Mouse (Mus musculus): ENCODE measurements at regions not wholly inside any gene's neighbourhood (a gene's known extent, or its start where the extent isn't known, plus 50 kb on each side); places are given as distances from the start of the nearest gene placed in this dataset.
A peak's percentile ranks its signal among the peaks of the same experiment; 100 is the strongest.

GRCm38 (mm10) chr16:51543769-51544168 lies 487.3 kb upstream of the Cblb start:
- 84% methylated on average over 4 of the region's 4 CpGs for WGBS
- ATAC-seq (ENCODE audit: low FRiP score) = no peak

GRCm38 (mm10) chr16:51547032-51547431 lies 484.0 kb upstream of the Cblb start:
- 78% methylated on average over 1 of the region's 1 CpGs for WGBS

More at GRCm38 (mm10) chr16:51543769-51544168, 487.3 kb upstream of the Cblb start:
- Histone ChIP-seq H3K36me3 (ENCODE audit: control insufficient read depth, insufficient read depth, low read length) (no peaks in the 10 kb centered on the region), H3K9me3 (ENCODE audit: control insufficient read depth, low read length) (no peaks in the 10 kb centered on the region), H3K4me2 (replicated peaks; ENCODE audit: low read depth, low read length) (no peak overlapping the region), H3K9ac (ENCODE audit: low read depth, low read length) (no peak overlapping the region), H3K27me3 (ENCODE audit: control insufficient read depth, insufficient read depth, low read length) (no peaks in the 10 kb centered on the region), H3K27ac (ENCODE audit: low read depth, low read length) (no peak overlapping the region), H3K4me1 (replicated peaks; ENCODE audit: control insufficient read depth, insufficient read depth, low read length) (no peaks in the 10 kb centered on the region), H3K4me3 (ENCODE audit: low read depth, low read length) (no peak overlapping the region)
- DNase-seq (ENCODE audit: low spot score) = no peak

GRCm38 (mm10) chr16:51562866-51563658 lies 468.0 kb upstream of the Cblb start:
- Histone ChIP-seq H3K27ac (ENCODE audit: low read depth, low read length) (no peak overlapping the region), H3K4me3 (ENCODE audit: low read depth, low read length) (no peak overlapping the region), H3K4me1 (replicated peaks; ENCODE audit: control insufficient read depth, insufficient read depth, low read length) (no peaks in the 10 kb centered on the region), H3K9me3 (ENCODE audit: control insufficient read depth, low read length) (no peaks in the 10 kb centered on the region), H3K36me3 (ENCODE audit: control insufficient read depth, insufficient read depth, low read length) (no peaks in the 10 kb centered on the region), H3K9ac (ENCODE audit: low read depth, low read length) (no peak overlapping the region), H3K27me3 (ENCODE audit: control insufficient read depth, insufficient read depth, low read length) (no peaks in the 10 kb centered on the region), H3K4me2 (replicated peaks; ENCODE audit: low read depth, low read length) (no peak overlapping the region)
- no peak for DNase-seq (ENCODE audit: low spot score)
- 94% methylated on average over 5 of the region's 5 CpGs for WGBS
- ATAC-seq (ENCODE audit: low FRiP score) = no peak

More at GRCm38 (mm10) chr16:51547032-51547431, 484.0 kb upstream of the Cblb start:
- Histone ChIP-seq H3K4me1 (replicated peaks; ENCODE audit: control insufficient read depth, insufficient read depth, low read length) (no peaks in the 10 kb centered on the region), H3K9me3 (ENCODE audit: control insufficient read depth, low read length) (no peaks in the 10 kb centered on the region), H3K36me3 (ENCODE audit: control insufficient read depth, insufficient read depth, low read length) (no peaks in the 10 kb centered on the region), H3K27me3 (ENCODE audit: control insufficient read depth, insufficient read depth, low read length) (no peaks in the 10 kb centered on the region), H3K27ac (ENCODE audit: low read depth, low read length) (no peak overlapping the region), H3K9ac (ENCODE audit: low read depth, low read length) (no peak overlapping the region), H3K4me3 (ENCODE audit: low read depth, low read length) (no peak overlapping the region), H3K4me2 (replicated peaks; ENCODE audit: low read depth, low read length) (no peak overlapping the region)
- DNase-seq (ENCODE audit: low spot score) (no peak), ATAC-seq (ENCODE audit: low FRiP score) (no peak)

- Histone ChIP-seq H3K4me2 (replicated peaks; ENCODE audit: low read depth, low read length) (no peak overlapping the region), H3K27me3 (ENCODE audit: control insufficient read depth, insufficient read depth, low read length) (no peaks in the 10 kb centered on the region), H3K9me3 (ENCODE audit: control insufficient read depth, low read length) (no peaks in the 10 kb centered on the region), H3K27ac (ENCODE audit: low read depth, low read length) (no peak overlapping the region), H3K4me3 (ENCODE audit: low read depth, low read length) (no peak overlapping the region), H3K9ac (ENCODE audit: low read depth, low read length) (no peak overlapping the region), H3K4me1 (replicated peaks; ENCODE audit: control insufficient read depth, insufficient read depth, low read length) (no peaks in the 10 kb centered on the region), H3K36me3 (ENCODE audit: control insufficient read depth, insufficient read depth, low read length) (no peaks in the 10 kb centered on the region)
- DNase-seq (ENCODE audit: low spot score) (no peak), ATAC-seq (ENCODE audit: low FRiP score) (no peak)
These were observed 467.0 kb upstream of the Cblb start for GRCm38 (mm10) chr16:51564064-51564463.

- no peak overlapping the region for H3K9ac ChIP-seq (ENCODE audit: low read depth, low read length)
- no peak overlapping the region for H3K4me3 ChIP-seq (ENCODE audit: low read depth, low read length)
- 47% methylated on average over 2 of the region's 2 CpGs for WGBS
- DNase-seq (ENCODE audit: low spot score) = peak; percentile 4
- H3K36me3 ChIP-seq (ENCODE audit: control insufficient read depth, insufficient read depth, low read length) = no peaks in the 10 kb centered on the region
- no peak overlapping the region for H3K27ac ChIP-seq (ENCODE audit: low read depth, low read length)
- ATAC-seq (ENCODE audit: low FRiP score) = peak; percentile 79
- no peaks in the 10 kb centered on the region for H3K9me3 ChIP-seq (ENCODE audit: control insufficient read depth, low read length)
- H3K4me2 ChIP-seq (replicated peaks; ENCODE audit: low read depth, low read length) = no peak overlapping the region
- H3K4me1 ChIP-seq (replicated peaks; ENCODE audit: control insufficient read depth, insufficient read depth, low read length) = no peaks in the 10 kb centered on the region
- H3K27me3 ChIP-seq (ENCODE audit: control insufficient read depth, insufficient read depth, low read length) = no peaks in the 10 kb centered on the region
These were observed 453.0 kb upstream of the Cblb start for GRCm38 (mm10) chr16:51577915-51578593.

- Histone ChIP-seq H3K27ac (ENCODE audit: low read depth, low read length) (no peak overlapping the region), H3K4me3 (ENCODE audit: low read depth, low read length) (no peak overlapping the region), H3K36me3 (ENCODE audit: control insufficient read depth, insufficient read depth, low read length) (no peaks in the 10 kb centered on the region), H3K9ac (ENCODE audit: low read depth, low read length) (no peak overlapping the region), H3K4me2 (replicated peaks; ENCODE audit: low read depth, low read length) (no peak overlapping the region), H3K4me1 (replicated peaks; ENCODE audit: control insufficient read depth, insufficient read depth, low read length) (no peaks in the 10 kb centered on the region), H3K27me3 (ENCODE audit: control insufficient read depth, insufficient read depth, low read length) (no peaks in the 10 kb centered on the region), H3K9me3 (ENCODE audit: control insufficient read depth, low read length) (no peaks in the 10 kb centered on the region)
- ATAC-seq (ENCODE audit: low FRiP score) = no peak
- WGBS = 65% methylated on average over 1 of the region's 1 CpGs
- DNase-seq (ENCODE audit: low spot score) = no peak
These were observed 450.5 kb upstream of the Cblb start for GRCm38 (mm10) chr16:51580525-51580924.

- no peak overlapping the region for H3K9ac ChIP-seq (ENCODE audit: low read depth, low read length)
- DNase-seq (ENCODE audit: low spot score) (peak; percentile 19), ATAC-seq (ENCODE audit: low FRiP score) (peak; percentile 89)
- WGBS = 10% methylated on average over 2 of the region's 2 CpGs
- H3K27me3 ChIP-seq (ENCODE audit: control insufficient read depth, insufficient read depth, low read length) = no peaks in the 10 kb centered on the region
- no peaks in the 10 kb centered on the region for H3K9me3 ChIP-seq (ENCODE audit: control insufficient read depth, low read length)
- H3K36me3 ChIP-seq (ENCODE audit: control insufficient read depth, insufficient read depth, low read length) = no peaks in the 10 kb centered on the region
- no peak overlapping the region for H3K4me2 ChIP-seq (replicated peaks; ENCODE audit: low read depth, low read length)
- peak overlapping the region; percentile 54; the same call in 1 of the 2 replicates for H3K27ac ChIP-seq (ENCODE audit: low read depth, low read length)
- H3K4me3 ChIP-seq (ENCODE audit: low read depth, low read length) = no peak overlapping the region
- H3K4me1 ChIP-seq (replicated peaks; ENCODE audit: control insufficient read depth, insufficient read depth, low read length) = no peaks in the 10 kb centered on the region
These were observed 441.1 kb upstream of the Cblb start for GRCm38 (mm10) chr16:51589924-51590397.

- Histone ChIP-seq H3K9ac (ENCODE audit: low read depth, low read length) (no peak overlapping the region), H3K36me3 (ENCODE audit: control insufficient read depth, insufficient read depth, low read length) (no peaks in the 10 kb centered on the region), H3K27ac (ENCODE audit: low read depth, low read length) (no peak overlapping the region), H3K4me2 (replicated peaks; ENCODE audit: low read depth, low read length) (no peak overlapping the region), H3K9me3 (ENCODE audit: control insufficient read depth, low read length) (no peaks in the 10 kb centered on the region), H3K4me1 (replicated peaks; ENCODE audit: control insufficient read depth, insufficient read depth, low read length) (no peaks in the 10 kb centered on the region), H3K27me3 (ENCODE audit: control insufficient read depth, insufficient read depth, low read length) (no peaks in the 10 kb centered on the region), H3K4me3 (ENCODE audit: low read depth, low read length) (no peak overlapping the region)
- ATAC-seq (ENCODE audit: low FRiP score) = no peak
- DNase-seq (ENCODE audit: low spot score) = no peak
These were observed 413.4 kb upstream of the Cblb start for GRCm38 (mm10) chr16:51617579-51617978.

- no peak for DNase-seq (ENCODE audit: low spot score)
These were observed 384.4 kb upstream of the Cblb start for GRCm38 (mm10) chr16:51646646-51647045.

More at GRCm38 (mm10) chr16:51646646-51647045, 384.4 kb upstream of the Cblb start:
- no peaks in the 10 kb centered on the region for H3K9me3 ChIP-seq (ENCODE audit: control insufficient read depth, low read length)
- no peak overlapping the region for H3K27ac ChIP-seq (ENCODE audit: low read depth, low read length)
- no peak overlapping the region for H3K4me3 ChIP-seq (ENCODE audit: low read depth, low read length)
- no peaks in the 10 kb centered on the region for H3K27me3 ChIP-seq (ENCODE audit: control insufficient read depth, insufficient read depth, low read length)
- H3K36me3 ChIP-seq (ENCODE audit: control insufficient read depth, insufficient read depth, low read length) = no peaks in the 10 kb centered on the region
- ATAC-seq (ENCODE audit: low FRiP score) = no peak
- no peaks in the 10 kb centered on the region for H3K4me1 ChIP-seq (replicated peaks; ENCODE audit: control insufficient read depth, insufficient read depth, low read length)
- H3K4me2 ChIP-seq (replicated peaks; ENCODE audit: low read depth, low read length) = no peak overlapping the region
- H3K9ac ChIP-seq (ENCODE audit: low read depth, low read length) = no peak overlapping the region
- 88% methylated on average over 1 of the region's 1 CpGs for WGBS

Data from hindbrain, embryonic 11.5 days (tissue).